Mouse (Mus musculus) hindbrain, embryonic 10.5 days (tissue): Measurements from ENCODE around the gene Gm21411. TPM values are rescaled to one million over a fixed set of nuclear protein-coding genes. Genes with fewer than 3 reads are reported as not detected.
A peak's percentile ranks its signal among the peaks of the same experiment; 100 is the strongest.
"Not testable (repeated sequence)": the region's sequence is repeated elsewhere in the genome, so short reads cannot be mapped to it uniquely, and the experiment has no call there.

ENCODE experiments used
- DNase-seq: peaks from one replicate; pipeline ENCODE4 v3.0.0-alpha.2; 2017; ENCODE audit warnings: low spot score
- H3K27ac ChIP-seq: fragments of 300-500 bp; sonication (generic); 2 replicates; pipeline ENCODE4 v1.5.1; 2016; ENCODE audit warnings: mild to moderate bottlenecking, moderate library complexity
- H3K27me3 ChIP-seq: fragments of 300-500 bp; sonication (generic); 2 replicates; pipeline ENCODE4 v1.6.1; 2016; ENCODE audit warnings: mild to moderate bottlenecking; ENCODE audit not compliant: poor library complexity, insufficient read depth, severe bottlenecking
- H3K36me3 ChIP-seq: fragments of 300-500 bp; sonication (generic); 2 replicates; pipeline ENCODE4 v1.6.1; 2016; ENCODE audit warnings: mild to moderate bottlenecking, moderate library complexity
- H3K4me1 ChIP-seq: fragments of 300-500 bp; sonication (generic); replicated peaks from 2 replicates; pipeline ENCODE4 v1.6.1; 2016; ENCODE audit warnings: mild to moderate bottlenecking
- H3K4me3 ChIP-seq: fragments of 300-500 bp; sonication (generic); 2 replicates; pipeline ENCODE4 v1.5.1; 2016; ENCODE audit warnings: mild to moderate bottlenecking, moderate library complexity
- H3K9me3 ChIP-seq: fragments of 300-500 bp; sonication (generic); 2 replicates; pipeline ENCODE4 v1.6.1; 2016; ENCODE audit warnings: mild to moderate bottlenecking, moderate library complexity
- WGBS: fragments of 180-500 bp; shearing (Covaris S2); methylation state at CpG from one replicate; pipeline ENCODE4 v1.1.7; 2016; 5-methylcytosine and 5-hydroxymethylcytosine counted together
- polyA plus RNA-seq: library from polyadenylated mRNA; unstranded; fragments of >200 nt; fragmentation: Nextera tagmentation; extraction: Ambion mirVana; gene quantifications from 2 replicates; pipeline ENCODE4 v1.2.1, GENCODE M21; 2016

Gene Gm21411
- not detected in 2 replicates for polyA plus RNA-seq

- not testable (repeated sequence) for H3K9me3 ChIP-seq, H3K4me1 ChIP-seq, H3K27me3 ChIP-seq, DNase-seq, H3K4me3 ChIP-seq, H3K36me3 ChIP-seq, H3K27ac ChIP-seq
- WGBS: 82% methylated on average over 9 of the region's 9 CpGs
These were observed at the start of gene Gm21411 for GRCm38 (mm10) chr4:146909386-146910137. TSS of gene Gm21411 (minus strand) at chr4:146909590.

- not testable (repeated sequence) for H3K4me3 ChIP-seq, H3K27me3 ChIP-seq, H3K36me3 ChIP-seq, DNase-seq, H3K4me1 ChIP-seq, H3K27ac ChIP-seq
- 61% methylated on average over 32 of the region's 32 CpGs for WGBS
- H3K9me3 ChIP-seq: peaks cover 20% of the 10 kb centered on the region
These were observed 32.3 kb upstream of the Gm21411 start for GRCm38 (mm10) chr4:146941691-146942090.

GRCm38 (mm10) chr4:146932311-146933082, 23.1 kb upstream of the Gm21411 start:
- Histone ChIP-seq H3K27ac (no peak overlapping the region; the same call in 1 of the 2 replicates), H3K9me3 (peaks cover 45% of the 10 kb centered on the region), H3K4me3 (peak overlapping the region; percentile 52), H3K27me3 (peaks cover 10% of the 10 kb centered on the region; the same call in 1 of the 2 replicates), H3K36me3 (no peaks in the 10 kb centered on the region), H3K4me1 (peaks cover 6% of the 10 kb centered on the region; the same call in 1 of the 2 replicates)
- DNase-seq: peak; percentile 36
- 7% methylated on average over 77 of the region's 77 CpGs for WGBS

GRCm38 (mm10) chr4:146915196-146915595, 5.8 kb upstream of the Gm21411 start:
- Histone ChIP-seq H3K27ac (no peak overlapping the region), H3K4me1 (no peaks in the 10 kb centered on the region), H3K9me3 (peaks cover 24% of the 10 kb centered on the region), H3K27me3 (no peaks in the 10 kb centered on the region), H3K36me3 (no peaks in the 10 kb centered on the region), H3K4me3 (no peak overlapping the region)
- 86% methylated on average over 3 of the region's 3 CpGs for WGBS
- no peak for DNase-seq

- H3K27me3 ChIP-seq, H3K4me1 ChIP-seq, H3K27ac ChIP-seq, H3K36me3 ChIP-seq, H3K9me3 ChIP-seq, DNase-seq, H3K4me3 ChIP-seq: not testable (repeated sequence)
- WGBS: 98% methylated on average over 1 of the region's 1 CpGs
These were observed 1.3 kb downstream of the Gm21411 start for GRCm38 (mm10) chr4:146908131-146908530.

- peaks cover 10% of the 10 kb centered on the region; the same call in 1 of the 2 replicates for H3K9me3 ChIP-seq
- not testable (repeated sequence) for H3K36me3 ChIP-seq, H3K27ac ChIP-seq, H3K4me1 ChIP-seq, H3K4me3 ChIP-seq, DNase-seq, H3K27me3 ChIP-seq
- WGBS: 90% methylated on average over 2 of the region's 2 CpGs
These were observed 4.6 kb downstream of the Gm21411 start for GRCm38 (mm10) chr4:146904782-146905181.

- not testable (repeated sequence) for H3K27ac ChIP-seq, H3K4me1 ChIP-seq, H3K27me3 ChIP-seq, DNase-seq, H3K9me3 ChIP-seq, H3K4me3 ChIP-seq, H3K36me3 ChIP-seq
- WGBS: 59% methylated on average over 3 of the region's 3 CpGs
These were observed 6.3 kb downstream of the Gm21411 start for GRCm38 (mm10) chr4:146903126-146903525.

Other genes with a start within 250 kb of the Gm21411 start
- not detected in 2 replicates for gene Zfp989, start 62.4 kb upstream of the Gm21411 start, polyA plus RNA-seq
- 0.07 TPM in 1 of 2 replicates, not detected in the other for gene Rex2, start 112.3 kb upstream of the Gm21411 start, polyA plus RNA-seq
- 3.2 and 7.7 TPM in 2 replicates for gene Zfp991, start 222.4 kb upstream of the Gm21411 start, polyA plus RNA-seq